8 mouse cellular contexts compared by ENCODE assay signal in genomic region chr7:12834162-12835120, GRCm38 (mm10). TPM values are rescaled to one million over a fixed set of nuclear protein-coding genes. Genes with fewer than 3 reads are reported as not detected.
A peak's percentile ranks its signal among the peaks of the same experiment; 100 is the strongest.
DNase-seq lines count a peak whose midpoint lies in the region; ATAC-seq and TF ChIP-seq lines count a peak whose summit lies in the region.

Gene Zfp110, plus strand, starts transcription at chr7:12834761.

- no peaks in the 10 kb centered on the region for H3K4me1 ChIP-seq in bone marrow, adult 2 months (ENCODE audit: control insufficient read depth, insufficient read depth, low read length)
- 0 out of 2 replicates have a peak, but pooled peaks cover 10% of the 10 kb centered on the region for H3K4me1 ChIP-seq in embryonic facial prominence, embryonic 15.5 days
- H3K4me1 ChIP-seq in limb, embryonic 14.5 days (ENCODE audit: control insufficient read depth, insufficient read depth, low read length): no peaks in the 10 kb centered on the region
- H3K4me1 ChIP-seq in midbrain, postnatal 0 days (ENCODE audit: insufficient read depth, low read length): no peaks in the 10 kb centered on the region

- DNase-seq in 416B (ENCODE audit: low read depth): peak; percentile 90
- peak; percentile 90 for DNase-seq in heart, adult 8-10 months (ENCODE audit: low spot score)
- DNase-seq in kidney, adult 9 months: peak; percentile 91
- DNase-seq in limb, embryonic 14.5 days (ENCODE audit: low spot score): peak; percentile 92
- peak; percentile 88 for DNase-seq in midbrain, postnatal 0 days (ENCODE audit: low spot score)
- peak; percentile 75 to 88 for DNase-seq in spleen, postnatal 14 days (ENCODE audit: low spot score in 2 of 2)

- H3K4me2 ChIP-seq in embryonic facial prominence, embryonic 15.5 days (replicated peaks): peak within 1 kb of the TSS; percentile 55
- H3K4me2 ChIP-seq in limb, embryonic 14.5 days (replicated peaks; ENCODE audit: low read depth, low read length, severe bottlenecking): peak within 1 kb of the TSS; percentile 58
- peak within 1 kb of the TSS; percentile 57 for H3K4me2 ChIP-seq in midbrain, postnatal 0 days (ENCODE audit: low read depth, low read length, poor library complexity, severe bottlenecking)

- peak within 1 kb of the TSS; percentile 27 for H3K27ac ChIP-seq in bone marrow, adult 2 months (ENCODE audit: control insufficient read depth, insufficient read depth, low read depth, low read length, poor library complexity)
- H3K27ac ChIP-seq in embryonic facial prominence, embryonic 15.5 days (replicated peaks): peak within 1 kb of the TSS; percentile 85
- H3K27ac ChIP-seq in limb, embryonic 14.5 days (replicated peaks; ENCODE audit: low read depth, low read length): peak within 1 kb of the TSS; percentile 69
- H3K27ac ChIP-seq in midbrain, postnatal 0 days (ENCODE audit: low read depth, low read length): peak within 1 kb of the TSS; percentile 57

- no peaks in the 10 kb centered on the region for H3K27me3 ChIP-seq in embryonic facial prominence, embryonic 15.5 days
- no peaks in the 10 kb centered on the region for H3K27me3 ChIP-seq in limb, embryonic 14.5 days (ENCODE audit: control insufficient read depth, insufficient read depth, low read length)
- H3K27me3 ChIP-seq in midbrain, postnatal 0 days (ENCODE audit: insufficient read depth, low read length): no peaks in the 10 kb centered on the region

- H3K9me3 ChIP-seq in embryonic facial prominence, embryonic 15.5 days (replicated peaks): peaks cover 27% of the 10 kb centered on the region
- peaks cover 39% of the 10 kb centered on the region for H3K9me3 ChIP-seq in limb, embryonic 14.5 days (ENCODE audit: control insufficient read depth, low read length)
- H3K9me3 ChIP-seq in midbrain, postnatal 0 days (ENCODE audit: low read length): peaks cover 14% of the 10 kb centered on the region; the same call in 1 of the 2 replicates

- peak; percentile 82; the same call in 1 of the 2 replicates for TF ChIP-seq POLR2A in bone marrow, adult 2 months (IDR thresholded peaks at IDR 0.05; ENCODE audit: borderline replicate concordance, control insufficient read depth, low read depth, low read length)
- TF ChIP-seq POLR2A in limb, embryonic 14.5 days (IDR thresholded peaks at IDR 0.05; ENCODE audit: borderline replicate concordance, extremely low read depth, insufficient read depth, insufficient read length): peak; percentile 16; the same call in 1 of the 2 replicates

- TF ChIP-seq CTCF in bone marrow, adult 2 months (IDR thresholded peaks at IDR 0.05; ENCODE audit: control insufficient read depth, insufficient read depth, low read length): 0 out of 2 replicates have a peak, but pooled peaks have one; percentile 16
- TF ChIP-seq CTCF in midbrain, postnatal 0 days (IDR thresholded peaks at IDR 0.05): peak; percentile 43

- ATAC-seq in embryonic facial prominence, embryonic 15.5 days (ENCODE audit: insufficient number of reproducible peaks, low FRiP score, low TSS enrichment, low read depth): peak; percentile 98
- ATAC-seq in limb, embryonic 14.5 days (ENCODE audit: low FRiP score, low read depth): peak; percentile 96
- peak; percentile 94 for ATAC-seq in midbrain, postnatal 0 days (ENCODE audit: low FRiP score)

- H3K9ac ChIP-seq in embryonic facial prominence, embryonic 15.5 days: peak within 1 kb of the TSS; percentile 56
- peak within 1 kb of the TSS; percentile 80 for H3K9ac ChIP-seq in limb, embryonic 14.5 days (ENCODE audit: low read depth, low read length, severe bottlenecking)
- peak within 1 kb of the TSS; percentile 70 for H3K9ac ChIP-seq in midbrain, postnatal 0 days (replicated peaks; ENCODE audit: low read length, poor library complexity, severe bottlenecking)

- 2% methylated on average over 47 of the region's 47 CpGs for WGBS in bone marrow, adult 2 months
- WGBS in embryonic facial prominence, embryonic 15.5 days: 3% methylated on average over 47 of the region's 47 CpGs
- 3% methylated on average over 47 of the region's 47 CpGs for WGBS in limb, embryonic 14.5 days
- WGBS in midbrain, postnatal 0 days: 4% methylated on average over 47 of the region's 47 CpGs

- H3K36me3 ChIP-seq in embryonic facial prominence, embryonic 15.5 days: peaks cover 34% of the 10 kb centered on the region
- H3K36me3 ChIP-seq in limb, embryonic 14.5 days (ENCODE audit: control insufficient read depth, insufficient read depth, low read length): peaks cover 34% of the 10 kb centered on the region
- peaks cover 7% of the 10 kb centered on the region; the same call in 1 of the 2 replicates for H3K36me3 ChIP-seq in midbrain, postnatal 0 days (ENCODE audit: insufficient read depth, low read length)

- peak within 1 kb of the TSS; percentile 71 for H3K4me3 ChIP-seq in bone marrow, adult 2 months (replicated peaks; ENCODE audit: control insufficient read depth, low read depth, low read length)
- peak within 1 kb of the TSS; percentile 61 for H3K4me3 ChIP-seq in embryonic facial prominence, embryonic 15.5 days (replicated peaks)
- H3K4me3 ChIP-seq in limb, embryonic 14.5 days (replicated peaks; ENCODE audit: low read length): peak within 1 kb of the TSS; percentile 64
- H3K4me3 ChIP-seq in midbrain, postnatal 0 days (ENCODE audit: low read depth, low read length): peak within 1 kb of the TSS; percentile 62

RNA-seq across cellular contexts. Expression of gene Zfp110, which starts in this region (rescaled TPM):
- 14.6 and 24.9 TPM in 2 replicates for polyA plus RNA-seq in bone marrow, adult 2 months (2011; ENCODE audit: insufficient read depth, insufficient read length, low replicate concordance, missing spikeins)
- 36.6 and 39.7 TPM in 2 replicates for polyA plus RNA-seq in embryonic facial prominence, embryonic 15.5 days (2015; fragmentation: Nextera tagmentation; extraction: Ambion mirVana)
- 10 to 100 TPM; 18.0 to 22.0 (median 19.6) TPM for total RNA-seq in heart, adult 8-10 months (2022)
- 13.6 and 14.4 TPM in 2 replicates for polyA plus RNA-seq in limb, embryonic 14.5 days (2012; rRNA removed)
- 32.5 and 36.0 TPM in 2 replicates for polyA plus RNA-seq in limb, embryonic 14.5 days (2014; fragmentation: Nextera tagmentation; extraction: Ambion mirVana)
- 11.8 and 18.4 TPM in 2 replicates for total RNA-seq in midbrain, postnatal 0 days (2014; rRNA removed)
- polyA plus RNA-seq in midbrain, postnatal 0 days (2015; fragmentation: Nextera tagmentation; extraction: Ambion mirVana): 18.1 and 19.4 TPM in 2 replicates

Comparison
In these comparisons a context has a peak if more than half of its experiments do, and no peak if none do; other contexts are left out.
1. Peak in every context shown above with its lines: DNase-seq, ATAC-seq, H3K4me3 ChIP-seq and H3K27ac ChIP-seq.
2. H3K27ac ChIP-seq: peak in every context shown above with its lines; median percentile 85 in embryonic facial prominence, embryonic 15.5 days; 69 in limb, embryonic 14.5 days; 57 in midbrain, postnatal 0 days; 27 in bone marrow, adult 2 months.